Mouse (Mus musculus) megakaryocyte, embryonic 14.5 days (primary cell): ENCODE results near the gene Tsg101.

Experiments used
- FLI1 ChIP-seq: IDR thresholded peaks from 2 replicates; pipeline ENCODE4 v1.6.1; 2012; ENCODE audit warnings: low read length, inconsistent platforms, mixed read lengths
- GATA1 ChIP-seq: IDR thresholded peaks from 3 replicates; pipeline ENCODE4 v1.6.1; 2012; ENCODE audit warnings: mixed read lengths, low read length, inconsistent platforms, borderline replicate concordance

GRCm38 (mm10) chr7:46958853-46959252 is 39.1 kb upstream of the Tsg101 start:
- TF ChIP-seq GATA1: no peak
- TF ChIP-seq FLI1: no peak
